Mouse (Mus musculus) lung, adult 10 weeks (tissue): ENCODE data around the gene Rbm3. TPM values are rescaled to one million over a fixed set of nuclear protein-coding genes. Genes with fewer than 3 reads are reported as not detected.

Experiments
- polyA plus RNA-seq: library from polyadenylated mRNA; stranded (reverse); fragments of 350-450 nt; fragmentation: Illumina TruSeq; extraction: RNeasy Lipid Tissue Mini Kit (QIAGEN cat#74804); gene quantifications from one replicate; pipeline ENCODE4 v1.2.3, GENCODE M21; 2014; ENCODE audit warnings: low read depth, low replicate concordance; ENCODE audit not compliant: insufficient read depth

Gene Rbm3
- 236 TPM for polyA plus RNA-seq

DNA sequence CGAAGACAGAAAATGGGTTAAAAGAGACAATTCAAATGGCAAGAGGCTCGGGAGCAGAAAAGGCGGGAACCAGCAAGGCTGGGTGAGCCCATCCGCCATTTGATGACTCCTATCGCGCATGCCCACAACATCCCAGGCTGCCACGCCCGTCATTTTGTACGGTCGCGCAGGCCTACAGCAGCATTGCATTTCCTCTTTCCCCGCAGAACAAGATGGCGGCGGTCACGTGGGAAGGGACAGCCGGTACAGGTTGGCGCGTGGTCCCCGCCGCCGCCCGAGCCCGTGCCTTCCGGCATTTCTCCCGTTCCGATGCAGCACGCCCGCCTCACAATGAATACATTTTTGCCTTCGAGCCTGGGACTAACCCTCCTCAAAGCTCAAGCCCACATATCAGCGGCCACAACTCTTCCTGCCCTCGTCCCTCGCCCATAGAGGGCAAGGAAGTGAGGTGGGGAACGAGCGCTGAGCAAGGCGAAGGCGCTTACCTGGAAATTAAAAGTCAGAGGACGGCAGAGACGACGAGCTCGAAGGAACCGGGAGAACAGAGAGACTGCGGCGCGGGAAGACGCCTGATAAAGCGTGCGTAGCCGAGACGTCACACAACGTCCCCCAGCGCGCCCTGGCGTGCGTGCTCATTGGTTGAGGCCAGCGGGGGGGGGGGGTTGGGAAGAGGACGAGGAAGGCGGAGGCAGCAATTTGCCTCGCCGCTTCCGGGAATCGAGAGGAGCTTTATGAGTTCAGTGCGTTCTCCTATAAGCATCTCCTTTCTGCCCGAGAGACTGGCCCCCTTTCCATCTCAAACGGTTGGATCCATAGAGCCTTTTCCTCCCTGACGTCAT lies at the start of gene Rbm3:
Gene Rbm3, minus strand, starts transcription at position 728 of the 839 bp plus-strand sequence.

GRCm38 (mm10) chrX:8193419-8193723 lies 47.7 kb upstream of the Rbm3 start, which contains the start of gene Ebp:
Ebp (minus strand) TSS chrX:8193512.

GRCm38 (mm10) chrX:8175504-8176385 lies 30.1 kb upstream of the Rbm3 start, which contains the start of gene Tbc1d25:
Tbc1d25 (minus strand) TSS chrX:8176181.

DNA sequence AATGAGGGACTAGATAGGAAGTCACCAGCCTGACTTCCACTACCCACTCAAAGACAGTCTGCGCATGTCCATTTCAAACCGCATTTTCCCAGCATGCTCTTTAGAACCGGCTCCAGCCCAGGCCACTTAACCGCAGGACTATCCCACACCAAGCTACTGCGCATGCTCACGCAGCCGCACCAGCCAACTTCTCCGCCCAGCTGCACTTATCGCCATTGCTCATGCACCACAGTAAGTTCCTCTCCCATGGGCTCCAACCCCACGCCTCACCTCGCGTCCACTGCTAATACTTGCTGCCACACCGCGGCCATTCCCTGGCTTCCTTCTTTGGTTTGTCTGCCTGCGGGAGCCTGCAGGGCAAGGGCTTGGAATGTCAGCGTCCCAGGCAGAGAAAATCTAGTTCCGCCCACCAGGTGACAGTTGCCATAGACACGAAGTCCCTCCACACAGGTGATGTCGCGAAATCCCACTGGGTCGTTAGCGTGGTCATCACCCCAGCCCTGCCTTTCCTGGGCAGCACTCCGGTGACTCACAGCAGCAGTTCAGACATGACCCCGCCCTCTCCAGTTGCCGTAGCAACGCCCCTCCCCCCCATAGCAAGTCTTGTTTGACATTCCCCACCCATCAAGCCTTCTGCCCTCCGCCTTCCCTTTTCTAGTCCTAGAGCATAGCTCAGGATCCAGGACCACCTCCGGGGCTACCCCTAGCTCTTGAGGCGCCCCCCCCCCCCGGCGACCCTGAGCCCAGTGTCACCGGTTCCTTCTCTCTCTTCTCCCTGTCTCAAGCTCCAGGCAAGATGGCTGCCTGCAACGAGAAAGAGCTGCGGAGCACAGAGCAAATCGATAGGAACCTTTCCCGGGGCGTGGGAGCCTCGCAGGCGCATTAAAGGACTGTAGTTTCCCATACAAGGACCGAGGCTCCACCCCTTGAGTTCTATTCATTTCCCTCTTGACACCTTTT lies 13.4 kb downstream of the Rbm3 start, which contains the start of gene Wdr13:
Gene Wdr13, minus strand, starts transcription at position 876 of the 960 bp plus-strand sequence.

DNA sequence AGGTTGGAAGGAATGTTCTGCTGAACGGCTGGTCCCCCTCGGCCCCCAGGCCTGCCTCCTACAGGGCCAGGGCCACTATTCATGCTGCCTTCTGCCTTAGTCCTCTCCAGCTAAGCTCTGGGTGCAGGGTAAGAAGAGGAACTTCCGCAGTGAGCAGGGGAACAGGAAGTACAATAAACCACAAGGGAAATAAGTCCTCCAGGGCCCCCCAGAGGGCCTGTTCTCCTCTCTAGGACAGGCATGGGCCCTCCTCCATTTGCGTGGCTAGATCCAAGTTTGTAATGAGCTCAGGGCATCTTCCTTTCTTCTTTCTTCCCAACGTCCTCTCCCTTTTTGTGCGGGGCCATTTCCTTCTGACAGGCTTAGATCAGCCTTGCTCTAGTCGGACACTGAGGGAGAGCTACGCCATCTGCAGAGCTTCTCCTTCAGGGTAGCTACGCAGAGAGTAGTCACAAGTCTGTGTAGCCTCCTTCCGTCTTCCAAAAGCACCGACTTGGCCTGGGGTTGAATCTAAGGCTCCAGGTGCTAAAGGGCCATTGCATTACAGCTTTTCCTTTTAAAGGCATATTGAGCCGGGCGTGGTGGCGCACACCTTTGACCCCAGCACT lies 55.2 kb downstream of the Rbm3 start, which contains the start of gene Was:
Gene Was, minus strand, starts transcription at position 153 of the 608 bp plus-strand sequence.

Other genes starting within 250 kb of the Rbm3 start
- 63.7 TPM for gene Pqbp1, start 246.6 kb downstream of the Rbm3 start, polyA plus RNA-seq
- gene Timm17b, start 246.5 kb downstream of the Rbm3 start, polyA plus RNA-seq, result 46.0 TPM
- not detected for gene Gm10491, start 238.0 kb downstream of the Rbm3 start, polyA plus RNA-seq
- gene Gm10490, start 236.3 kb downstream of the Rbm3 start, polyA plus RNA-seq, result not detected
- gene Pcsk1n, start 226.1 kb downstream of the Rbm3 start, polyA plus RNA-seq, result 0.17 TPM
- not detected for gene Eras, start 217.3 kb downstream of the Rbm3 start, polyA plus RNA-seq
- gene Hdac6, start 198.0 kb downstream of the Rbm3 start, polyA plus RNA-seq, result 3.4 TPM
- gene Gata1, start 167.8 kb downstream of the Rbm3 start, polyA plus RNA-seq, result 0.48 TPM
- not detected for gene Glod5, start 127.4 kb downstream of the Rbm3 start, polyA plus RNA-seq
- 7.2 TPM for gene Suv39h1, start 71.1 kb downstream of the Rbm3 start, polyA plus RNA-seq
- 8.4 TPM for gene Was, start 55.4 kb downstream of the Rbm3 start, polyA plus RNA-seq
- gene Wdr13, start 13.0 kb downstream of the Rbm3 start, polyA plus RNA-seq, result 16.6 TPM
- 3.7 TPM for gene Tbc1d25, start 30.3 kb upstream of the Rbm3 start, polyA plus RNA-seq
- 41.6 TPM for gene Ebp, start 47.6 kb upstream of the Rbm3 start, polyA plus RNA-seq
- 14.2 TPM for gene Porcn, start 60.6 kb upstream of the Rbm3 start, polyA plus RNA-seq
- gene Ftsj1, start 106.5 kb upstream of the Rbm3 start, polyA plus RNA-seq, result 14.5 TPM
- 23.9 TPM for gene Slc38a5, start 125.3 kb upstream of the Rbm3 start, polyA plus RNA-seq
- not detected for gene Ssxb10, start 181.5 kb upstream of the Rbm3 start, polyA plus RNA-seq
- gene Ssxb9, start 221.1 kb upstream of the Rbm3 start, polyA plus RNA-seq, result not detected